Mouse (Mus musculus) adrenal gland, postnatal 4 days (tissue): ENCODE measurements around the gene Fermt2. TPM values are rescaled to one million over a fixed set of nuclear protein-coding genes. Genes with fewer than 3 reads are reported as not detected.
"Not testable (repeated sequence)": the region's sequence is repeated elsewhere in the genome, so short reads cannot be mapped to it uniquely, and the experiment has no call there.

Experiments used
- DNase-seq, 2 experiments: peaks; one replicate each; pipeline ENCODE4 v3.0.0; 2021 to 2022; ENCODE audit warnings: low spot score in 2 of 2, mixed read lengths in 2 of 2
- total RNA-seq, 2 experiments: library from RNA; stranded (reverse); gene quantifications; 2 replicates each; pipeline ENCODE4 v1.2.3; 2021

Gene Fermt2
- total RNA-seq, 2 experiments from 2014 or later = 132 to 136 TPM

DNA sequence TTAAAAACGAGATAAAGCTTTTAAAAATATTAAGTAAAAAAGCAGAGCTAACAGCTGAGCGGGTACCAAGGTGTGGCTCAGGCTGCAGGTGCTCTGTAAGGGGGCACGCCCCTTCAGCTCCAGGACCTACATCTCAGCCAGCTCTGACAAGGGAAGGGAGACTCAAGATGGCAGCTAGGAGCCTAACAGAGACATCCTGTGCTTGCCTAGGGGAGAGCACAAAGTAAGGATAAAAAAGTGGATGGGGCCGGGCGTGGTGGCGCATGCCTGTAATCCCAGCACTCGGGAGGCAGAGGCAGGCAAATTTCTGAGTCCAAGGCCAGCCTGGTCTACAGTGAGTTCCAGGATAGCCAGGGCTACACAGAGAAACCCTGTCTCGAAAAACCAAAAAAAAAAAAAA is 63.5 kb downstream of the Fermt2 start:
- not testable (repeated sequence) for DNase-seq

GRCm38 (mm10) chr14:45464036-45465035 is 65.6 kb downstream of the Fermt2 start:
- DNase-seq = no peak

- DNase-seq = no peak
Measured at GRCm38 (mm10) chr14:45463599-45463998, 66.3 kb downstream of the Fermt2 start.

GRCm38 (mm10) chr14:45462875-45463475 is 66.9 kb downstream of the Fermt2 start:
- no peak for DNase-seq

DNA sequence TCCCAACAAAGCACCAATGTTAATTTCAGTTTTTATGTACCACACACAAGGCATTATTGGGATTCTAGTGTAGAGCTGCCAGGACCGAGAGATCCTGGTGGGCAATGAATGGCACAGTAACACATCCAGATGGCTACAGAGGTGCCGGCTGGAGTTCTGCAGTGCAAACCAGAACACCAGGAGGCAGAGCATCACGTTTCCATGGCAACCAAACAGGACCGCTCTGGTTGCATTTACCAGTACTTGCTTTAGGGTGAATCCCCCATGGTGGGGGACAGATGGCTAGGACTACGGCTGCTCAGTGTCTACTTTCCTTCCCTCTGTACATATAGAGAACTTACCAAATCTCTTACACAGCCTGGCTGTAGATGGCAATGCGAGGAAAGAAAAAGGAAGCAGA is 67.5 kb downstream of the Fermt2 start:
- DNase-seq = no peak

- DNase-seq = no peak
Measured at GRCm38 (mm10) chr14:45461945-45462344, 68.0 kb downstream of the Fermt2 start.

GRCm38 (mm10) chr14:45460491-45460890 is 69.4 kb downstream of the Fermt2 start:
- DNase-seq = no peak

GRCm38 (mm10) chr14:45459877-45460276 is 70.0 kb downstream of the Fermt2 start:
- DNase-seq = no peak

- DNase-seq = no peak
Measured at GRCm38 (mm10) chr14:45457003-45457402, 72.9 kb downstream of the Fermt2 start.

DNA sequence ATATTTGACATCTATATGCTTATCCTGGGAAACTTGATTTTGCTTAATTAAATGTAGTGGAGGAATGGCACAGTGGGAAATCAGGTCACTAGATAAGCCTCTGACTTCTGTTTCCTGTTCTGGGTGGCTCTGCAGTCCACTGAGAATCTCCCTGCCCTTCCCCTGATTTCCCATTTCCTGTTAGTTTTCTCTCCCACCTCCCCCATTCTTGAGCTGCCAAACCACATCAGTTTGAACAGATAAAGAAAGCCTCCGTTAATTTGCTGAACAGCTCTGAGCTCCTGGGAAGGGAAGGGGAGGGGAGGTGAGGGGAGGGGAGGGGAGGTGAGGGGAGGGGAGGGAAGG is 73.4 kb downstream of the Fermt2 start:
- DNase-seq = no peak

DNA sequence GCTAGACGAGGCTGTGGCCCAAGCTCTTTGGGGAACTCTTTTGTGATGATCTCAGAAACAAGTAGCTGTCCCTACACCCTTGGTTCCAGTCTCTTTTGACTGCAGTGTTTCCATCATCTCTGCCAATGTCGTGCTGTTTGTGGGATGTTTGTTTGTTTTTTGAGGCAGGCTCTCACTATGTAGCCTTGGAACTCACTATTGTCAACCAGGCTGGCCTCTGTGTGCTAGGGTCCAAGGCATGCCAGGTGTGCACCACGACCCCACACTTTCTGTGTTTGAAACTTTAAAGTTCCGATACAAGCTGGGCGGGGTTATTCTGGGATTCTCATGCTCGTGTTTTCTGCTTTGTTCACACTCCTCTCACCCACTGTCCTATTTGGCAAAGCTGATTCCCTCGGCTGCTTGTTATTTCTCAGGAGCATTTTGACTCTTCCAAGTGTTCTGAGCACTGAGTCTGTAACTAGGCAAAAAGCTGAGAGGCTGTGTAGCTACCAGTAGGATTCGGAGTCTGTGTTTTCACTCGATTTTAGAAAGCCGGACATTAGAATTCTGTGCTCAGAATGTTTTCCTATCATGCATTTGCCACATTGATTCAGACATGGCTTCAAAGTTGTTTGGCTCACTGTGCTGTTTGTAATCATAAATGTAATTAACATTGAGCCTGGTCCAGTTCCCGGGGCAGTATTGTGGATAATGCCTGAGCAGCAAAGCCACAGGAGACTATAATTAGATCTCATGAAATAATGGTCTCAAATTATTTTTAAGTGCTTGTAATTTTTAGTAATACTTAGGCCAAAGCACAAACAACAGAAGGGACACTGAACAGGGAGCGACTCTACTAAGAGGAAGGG is 74.0 kb downstream of the Fermt2 start:
- DNase-seq = no peak

GRCm38 (mm10) chr14:45453538-45454233 is 76.2 kb downstream of the Fermt2 start:
- DNase-seq = no peak

GRCm38 (mm10) chr14:45452861-45453512 is 76.9 kb downstream of the Fermt2 start:
- no peak for DNase-seq

DNA sequence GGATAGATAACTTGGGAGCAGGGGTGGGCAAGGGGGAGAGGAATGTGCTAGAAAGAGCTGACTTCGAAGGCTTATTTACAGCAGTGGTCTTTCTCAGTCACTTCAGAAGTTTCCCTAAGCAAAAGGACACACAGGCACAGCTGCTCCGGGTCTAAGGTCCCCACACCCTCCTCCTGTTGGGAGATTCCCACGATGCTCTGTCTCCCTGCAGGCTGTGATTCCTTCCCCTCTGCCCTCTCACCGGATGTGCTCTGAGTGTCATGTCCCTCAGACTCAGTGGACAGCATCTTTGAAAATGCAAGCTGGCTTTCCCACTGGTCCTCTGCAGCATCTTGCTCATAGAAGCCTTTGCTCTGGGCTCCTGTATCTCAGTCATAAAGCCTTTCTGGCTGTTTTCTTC is 77.8 kb downstream of the Fermt2 start:
- no peak for DNase-seq

GRCm38 (mm10) chr14:45451090-45451489 is 78.8 kb downstream of the Fermt2 start:
- DNase-seq = no peak

GRCm38 (mm10) chr14:45446777-45447176 is 83.1 kb downstream of the Fermt2 start:
- no peak for DNase-seq

DNA sequence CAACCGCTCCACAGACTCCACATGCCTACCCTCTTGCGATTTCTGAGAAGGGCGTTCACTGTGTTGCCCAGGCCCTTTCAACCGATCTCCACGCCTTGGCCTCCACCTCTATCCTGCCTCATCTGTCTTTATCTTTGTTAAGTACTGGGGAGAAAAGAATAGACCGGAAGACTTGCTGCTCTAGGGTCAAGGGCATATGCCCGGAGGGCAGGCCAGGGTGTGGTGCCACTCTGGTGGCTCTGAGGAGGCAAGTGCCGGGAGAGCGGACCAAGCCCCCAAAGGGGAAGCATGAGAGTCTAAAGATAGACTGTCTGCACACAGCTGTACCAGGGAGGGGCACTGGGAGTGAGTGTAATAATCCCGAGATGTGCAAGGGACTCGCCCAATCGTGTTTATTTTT is 84.5 kb downstream of the Fermt2 start:
- DNase-seq = no peak

- no peak for DNase-seq
Measured at GRCm38 (mm10) chr14:45444870-45445269, 85.0 kb downstream of the Fermt2 start.

DNA sequence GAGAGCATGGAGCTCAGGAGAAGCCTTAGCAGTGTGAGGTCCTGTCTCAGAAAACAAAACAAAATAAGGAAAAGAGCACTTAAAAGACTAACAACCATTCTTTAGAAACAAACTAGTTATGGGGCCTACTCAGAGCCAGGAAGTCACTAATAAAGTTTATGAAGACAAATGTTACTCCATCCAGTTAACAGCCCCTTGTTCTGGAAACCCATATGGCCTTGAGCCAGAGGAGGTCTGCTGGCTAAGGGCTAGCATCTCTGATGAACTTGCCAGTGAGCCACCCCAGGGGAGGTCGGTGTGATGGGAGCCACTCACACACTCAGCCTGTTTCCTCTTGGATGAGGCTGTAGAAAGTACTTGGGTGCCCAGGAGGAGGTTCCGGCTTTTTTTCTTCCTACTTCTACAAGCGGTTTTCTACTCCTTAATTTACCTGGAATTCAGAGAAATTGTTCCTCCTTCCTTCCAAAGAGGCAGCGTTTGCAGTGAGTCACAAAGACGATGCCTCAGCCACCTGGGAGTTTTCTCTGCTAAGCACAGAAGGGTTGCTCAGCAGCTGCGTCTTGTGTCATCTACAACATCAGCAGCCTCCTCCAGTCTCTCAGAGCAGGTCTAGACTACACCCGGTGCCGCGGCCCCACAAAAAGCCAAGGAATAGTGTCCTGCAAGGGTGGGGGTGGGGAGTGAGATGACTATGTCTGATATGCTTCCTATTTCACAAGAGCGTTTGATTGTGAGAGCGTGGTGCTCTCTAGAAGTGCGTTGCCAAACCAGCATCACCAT is 86.9 kb downstream of the Fermt2 start:
- DNase-seq = no peak

GRCm38 (mm10) chr14:45441291-45441690 is 88.6 kb downstream of the Fermt2 start:
- DNase-seq = no peak
